Comparison of ENCODE assay signal across 17 mouse cellular contexts in the genomic region with DNA sequence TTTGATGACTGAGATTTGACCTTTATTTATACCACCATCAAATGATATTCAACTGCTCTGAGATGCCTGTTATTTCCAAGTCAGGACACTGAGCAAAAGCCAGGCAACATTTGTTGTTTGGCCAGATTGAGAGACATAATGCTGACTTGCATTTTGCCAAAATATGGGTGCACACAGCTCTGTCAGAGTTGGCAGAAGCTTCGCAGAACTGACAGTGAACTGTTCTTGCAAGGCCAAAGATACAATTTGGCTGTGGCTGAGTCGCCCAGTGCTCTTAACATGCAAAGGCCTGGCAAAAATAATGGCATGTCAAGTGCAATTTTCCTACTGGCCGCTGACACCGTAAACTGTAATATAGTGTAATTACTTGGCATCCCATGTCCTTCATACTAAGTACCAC. TPM values are rescaled to one million over a fixed set of nuclear protein-coding genes. Genes with fewer than 3 reads are reported as not detected.
DNase-seq lines count a peak whose midpoint lies in the region; TF ChIP-seq lines count a peak whose summit lies in the region.
"Had no signal": no experiment of that assay in that cellular context is flagged by ENCODE, and none has a peak within 500 bp of the region (broad histone marks: within the 10 kb centered on the region; RNA-seq: fewer than 3 reads in every experiment).

No protein-coding gene starts in this region.

- no peaks in the 10 kb centered on the region for H3K36me3 ChIP-seq in kidney, adult 2 months (ENCODE audit: control insufficient read depth, insufficient read depth, low read length)
- H3K36me3 ChIP-seq: hindbrain, embryonic 12.5 days; limb, embryonic 12.5 days; neural tube, embryonic 13.5 days had no signal

- H3K4me3 ChIP-seq in kidney, adult 2 months (ENCODE audit: insufficient read depth, low read depth, low read length): no peak overlapping the region
- H3K4me3 ChIP-seq: hindbrain, embryonic 12.5 days; limb, embryonic 12.5 days; megakaryocyte, embryonic 14.5 days; neural tube, embryonic 13.5 days had no signal

- no peak for TF ChIP-seq POLR2A in brain, embryonic 14.5 days (IDR thresholded peaks at IDR 0.05; ENCODE audit: borderline replicate concordance, extremely low read depth, insufficient read depth, insufficient read length, poor library complexity, severe bottlenecking)
- TF ChIP-seq POLR2A in kidney, adult 2 months (IDR thresholded peaks at IDR 0.05; ENCODE audit: low read depth, low read length): no peak

- H3K27me3 ChIP-seq in kidney, adult 2 months (replicated peaks; ENCODE audit: control insufficient read depth, insufficient read depth, low read length): no peaks in the 10 kb centered on the region
- H3K27me3 ChIP-seq: hindbrain, embryonic 12.5 days; limb, embryonic 12.5 days; megakaryocyte, embryonic 14.5 days; neural tube, embryonic 13.5 days had no signal

- H3K4me1 ChIP-seq in kidney, adult 2 months (ENCODE audit: control insufficient read depth, insufficient read depth, low read length): no peaks in the 10 kb centered on the region
- H3K4me1 ChIP-seq: hindbrain, embryonic 12.5 days; limb, embryonic 12.5 days; megakaryocyte, embryonic 14.5 days had no signal

- no peak for TF ChIP-seq CTCF in brain, embryonic 14.5 days (IDR thresholded peaks at IDR 0.05; ENCODE audit: borderline replicate concordance, extremely low read depth, insufficient read depth, insufficient read length)
- no peak for TF ChIP-seq CTCF in kidney, adult 2 months (conservative IDR thresholded peaks at IDR 0.05; ENCODE audit: insufficient read depth, insufficient read length, low read depth, low read length)

- 80% methylated on average over 4 of the region's 4 CpGs for WGBS in kidney, adult 2 months

- DNase-seq in heart, postnatal 4 days: peak; percentile 5
- DNase-seq in heart, adult 8-10 months (ENCODE audit: low spot score): no peak
- peak; percentile 50 for DNase-seq in brain, embryonic 14.5 days (ENCODE audit: low read depth)
- peak; percentile 73 for DNase-seq in cerebellum, adult 11-12 months
- DNase-seq in cerebellum, postnatal 36 days: peak; percentile 50 to 61
- DNase-seq in kidney, adult 2 months: no peak
- DNase-seq in gastrocnemius, postnatal 10 days: no peak
- DNase-seq: adrenal gland, postnatal 36 days; heart, adult 18-20 months; kidney, adult 11 months; kidney, postnatal 36 days had no signal

- no peak overlapping the region for H3K27ac ChIP-seq in kidney, adult 2 months (ENCODE audit: insufficient read depth, low read depth, low read length)
- H3K27ac ChIP-seq: hindbrain, embryonic 12.5 days; limb, embryonic 12.5 days; liver, embryonic 14.5 days; neural tube, embryonic 13.5 days had no signal

RNA-seq across cellular contexts. Expression of gene Cdh8, which starts 22.4 kb away (rescaled TPM):
- under 1 TPM; 0.56 to 0.91 TPM for total RNA-seq in heart, postnatal 4 days (2021)
- total RNA-seq in heart, adult 8-10 months (2022): 1 to 10 TPM in 2 of 4 experiments, under 1 TPM in 2; 0.34 to 1.3 (median 0.72) TPM
- 31.7 and 46.3 TPM in 2 replicates for polyA plus RNA-seq in brain, embryonic 14.5 days (2012; rRNA removed)
- 0.06 TPM in 1 of 2 replicates, not detected in the other for polyA plus RNA-seq in kidney, adult 2 months (2012; rRNA removed)
- under 1 TPM; 0.38 to 0.41 TPM for total RNA-seq in gastrocnemius, postnatal 10 days (2021)
- total RNA-seq: adrenal gland, postnatal 36 days had no signal
- polyA plus RNA-seq: small intestine, adult 2 months had no signal

Comparison
In these comparisons a context has a peak if more than half of its experiments do, and no peak if none do; other contexts are left out.
1. DNase-seq: peak in heart, postnatal 4 days (single experiment), brain, embryonic 14.5 days (single experiment), cerebellum, adult 11-12 months (single experiment) and cerebellum, postnatal 36 days (2 of 2); none in heart, adult 8-10 months (single experiment), kidney, adult 2 months (single experiment) and gastrocnemius, postnatal 10 days (single experiment).